Mouse (Mus musculus): Measurements from ENCODE around the gene Ngdn.

Gene Ngdn

Small RNA genes within 50 kb of the gene (microRNA-seq; reads per million reads assigned to microRNA genes)
- 0 reads per million in 2 experiments for gene Mir208b

All from adrenal gland (tissue).